Mouse (Mus musculus) lung, postnatal 0 days (tissue): ENCODE results near the gene Ncor2.

Source experiments
- CTCF ChIP-seq: IDR thresholded peaks from 2 replicates; pipeline ENCODE4 v1.5.1; 2016; ENCODE audit warnings: antibody characterized with exemption, mild to moderate bottlenecking
- EP300 ChIP-seq: IDR thresholded peaks from 2 replicates; pipeline ENCODE4 v1.6.1; 2016; ENCODE audit warnings: antibody characterized with exemption, mild to moderate bottlenecking, control low read depth

GRCm38 (mm10) chr5:124969790-124970189, 209.2 kb downstream of the Ncor2 start:
- TF ChIP-seq CTCF (no peak), EP300 (0 out of 2 replicates have a peak, but pooled peaks have one; percentile 24)
